Mouse (Mus musculus) liver, adult 2 months (tissue): Measurements from ENCODE around the gene Bbs9.

ENCODE experiments used
- CTCF ChIP-seq: fragments of 200-500 bp; IDR thresholded peaks from 2 replicates; pipeline ENCODE4 v1.5.1; 2011; ENCODE audit warnings: low read depth, low read length, control low read depth
- POLR2A ChIP-seq: fragments of 200-500 bp; IDR thresholded peaks from 2 replicates; pipeline ENCODE4 v1.6.1; 2011; ENCODE audit warnings: low read length, control low read depth; ENCODE audit not compliant: insufficient read depth; ENCODE audit errors: extremely low read depth

GRCm38 (mm10) chr9:22593032-22593431, 117.5 kb downstream of the Bbs9 start:
- no peak for TF ChIP-seq POLR2A
- no peak for TF ChIP-seq CTCF
